Mouse (Mus musculus) frontal cortex, postnatal 14 days (tissue): ENCODE data around the gene Pcbp4.

Experiments
- DNase-seq, 2 experiments: peaks; one replicate each; pipeline ENCODE4 v3.0.0; 2022; ENCODE audit warnings: low spot score in 2 of 2

Gene Pcbp4

DNA sequence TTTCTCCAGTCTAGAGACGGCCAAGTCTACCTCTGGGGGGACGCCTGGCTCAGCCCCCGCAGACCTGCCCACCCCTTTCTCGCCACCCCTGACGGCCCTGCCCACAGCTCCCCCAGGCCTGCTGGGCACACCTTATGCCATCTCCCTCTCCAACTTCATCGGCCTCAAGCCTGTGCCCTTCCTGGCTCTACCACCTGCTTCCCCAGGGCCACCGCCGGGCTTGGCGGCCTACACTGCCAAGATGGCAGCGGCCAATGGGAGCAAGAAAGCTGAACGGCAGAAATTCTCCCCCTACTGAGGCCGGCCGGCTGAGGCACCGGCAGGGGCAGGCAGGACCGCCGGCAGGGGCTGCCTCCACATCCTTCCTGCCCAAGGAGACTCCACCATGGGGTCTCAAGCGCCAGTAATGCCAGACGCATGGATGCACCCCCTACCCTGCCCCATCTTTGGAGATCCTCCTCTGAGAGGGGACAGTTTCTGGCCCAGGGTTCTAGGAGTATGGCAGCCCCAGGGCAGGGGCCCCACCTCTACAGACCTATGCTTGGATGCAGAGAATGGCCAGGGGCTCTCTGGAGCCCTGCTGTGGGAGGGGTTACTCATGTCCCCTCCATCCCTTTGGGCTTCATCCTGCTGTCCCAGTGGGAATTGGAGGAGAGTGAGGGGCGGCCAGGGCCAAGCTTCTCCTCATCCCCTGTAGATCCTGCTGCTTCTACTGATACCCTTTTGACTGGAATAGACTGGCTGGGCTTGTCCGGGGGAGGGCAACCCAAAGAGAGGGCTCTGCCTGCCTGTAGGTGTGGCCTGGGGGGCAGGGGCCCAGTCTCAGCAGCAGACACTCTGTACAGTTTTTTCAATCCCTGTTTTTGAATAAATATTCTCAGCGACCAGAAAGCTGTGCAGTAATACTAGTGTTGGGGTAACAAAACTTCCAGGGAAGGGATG lies 10.3 kb downstream of the Pcbp4 start:
- DNase-seq: no peak

DNA sequence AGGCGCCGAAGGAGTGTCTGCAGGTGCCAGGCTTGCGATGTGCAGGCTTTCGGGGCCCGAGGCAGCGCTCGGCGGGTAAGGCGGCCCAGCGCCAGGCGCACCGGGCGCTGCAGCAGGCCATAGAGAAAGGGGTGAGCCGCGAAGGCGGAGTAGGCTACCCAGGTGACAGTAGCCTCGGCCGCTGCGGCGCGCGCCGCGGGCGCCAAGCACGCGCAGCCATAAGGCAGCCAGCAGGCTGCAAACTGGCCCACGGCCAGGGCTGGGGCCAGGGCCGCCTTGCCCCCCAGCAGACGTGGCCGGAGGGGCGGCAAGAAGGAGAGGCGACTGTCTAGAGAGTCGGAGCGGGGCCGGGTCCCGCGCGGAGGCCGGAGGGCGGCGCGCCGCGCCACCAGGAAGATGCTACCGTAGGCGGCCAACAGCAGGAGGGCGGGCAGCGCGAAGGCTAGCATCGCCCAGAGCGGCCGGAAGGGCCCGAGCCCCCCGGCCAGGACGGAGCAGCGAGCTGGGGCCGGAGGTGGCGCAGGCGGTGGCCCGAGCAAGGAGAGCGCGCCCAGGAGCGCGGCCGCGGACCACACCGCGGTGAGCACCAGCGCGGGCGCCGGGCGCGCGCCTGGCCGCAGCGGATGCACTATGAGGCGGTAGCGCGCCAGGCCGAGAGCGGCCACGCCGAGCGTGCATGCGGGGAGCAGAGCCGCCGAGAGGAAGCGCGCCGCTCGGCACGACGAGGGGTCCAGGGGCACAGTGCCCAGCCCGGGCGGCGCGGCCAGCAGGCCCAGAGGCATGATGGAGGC lies 11.9 kb downstream of the Pcbp4 start:
- DNase-seq: peak in 1 of 2 experiments; percentile 63

DNA sequence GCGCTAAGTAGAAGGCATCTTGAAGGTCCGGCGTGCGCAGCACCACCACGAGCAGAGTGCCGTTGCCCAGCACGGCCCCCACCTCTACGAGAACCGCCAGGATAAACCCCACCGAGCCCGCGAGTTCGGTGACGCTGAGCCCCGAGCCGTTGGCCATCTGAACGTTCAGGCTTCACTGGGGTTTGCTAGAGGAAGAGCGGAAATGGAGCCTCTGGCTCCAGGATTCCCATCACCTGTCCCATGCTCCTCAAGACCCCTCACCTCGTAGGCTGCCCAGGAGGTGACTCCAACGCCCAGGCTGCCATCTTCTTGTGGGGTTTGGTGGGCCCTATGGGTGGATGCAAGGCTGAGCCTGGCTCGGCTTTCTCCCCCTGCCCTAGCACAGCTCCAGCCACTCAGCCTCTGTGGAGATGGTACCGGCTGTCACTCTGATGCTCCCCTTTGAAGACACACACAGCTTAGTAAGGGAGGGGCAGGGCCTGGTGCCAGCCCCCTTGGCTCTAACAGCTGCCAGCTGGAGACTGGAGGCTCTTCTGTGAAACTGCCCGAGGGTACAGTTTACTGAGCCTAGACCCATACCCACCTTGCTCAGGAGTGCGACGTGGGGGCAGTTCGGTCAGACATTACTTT lies 12.6 kb downstream of the Pcbp4 start, which contains the start of gene Gpr62:
Gene Gpr62, minus strand, starts transcription at position 368 of the 630 bp plus-strand sequence.
- DNase-seq: no peak

DNA sequence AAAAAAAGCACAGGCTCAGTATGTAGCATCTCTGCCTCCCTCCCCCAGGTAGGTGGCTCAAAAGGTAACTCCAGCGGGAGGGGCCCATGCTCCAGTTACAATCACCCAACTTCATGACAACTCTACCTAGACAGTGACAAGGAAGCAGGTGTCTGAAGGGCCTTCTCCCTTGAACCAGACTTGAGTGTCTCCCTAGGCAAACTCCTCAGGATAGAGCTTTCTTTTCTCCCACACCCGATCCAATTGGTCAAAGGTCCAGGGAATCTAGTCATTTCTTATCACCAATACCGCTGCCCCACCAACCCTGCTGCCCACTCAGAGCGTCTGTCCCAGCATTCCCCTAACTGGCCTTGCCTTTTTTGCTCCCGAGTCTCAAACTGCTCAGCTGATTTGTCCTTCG lies 13.6 kb downstream of the Pcbp4 start:
- DNase-seq: no peak

DNA sequence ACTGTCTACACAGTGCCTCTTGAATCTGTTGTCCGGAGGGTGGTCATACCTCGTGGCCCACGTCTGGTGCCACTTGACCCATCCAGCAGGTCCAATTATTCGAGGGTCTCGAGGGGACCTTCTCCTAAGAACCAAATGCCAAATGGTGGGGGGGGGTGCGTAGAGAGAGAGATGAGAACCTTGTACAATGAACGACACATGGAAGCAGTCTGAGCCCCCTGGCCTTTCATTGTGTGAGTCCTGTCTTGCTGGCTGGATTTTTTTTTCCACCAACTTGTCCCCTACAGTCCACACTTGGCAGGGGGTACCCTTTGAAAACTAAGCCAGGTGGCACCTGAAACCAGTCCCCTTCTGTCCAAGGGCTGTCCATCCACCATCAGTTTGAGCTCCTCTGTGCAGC lies 14.7 kb downstream of the Pcbp4 start:
- DNase-seq: no peak

DNA sequence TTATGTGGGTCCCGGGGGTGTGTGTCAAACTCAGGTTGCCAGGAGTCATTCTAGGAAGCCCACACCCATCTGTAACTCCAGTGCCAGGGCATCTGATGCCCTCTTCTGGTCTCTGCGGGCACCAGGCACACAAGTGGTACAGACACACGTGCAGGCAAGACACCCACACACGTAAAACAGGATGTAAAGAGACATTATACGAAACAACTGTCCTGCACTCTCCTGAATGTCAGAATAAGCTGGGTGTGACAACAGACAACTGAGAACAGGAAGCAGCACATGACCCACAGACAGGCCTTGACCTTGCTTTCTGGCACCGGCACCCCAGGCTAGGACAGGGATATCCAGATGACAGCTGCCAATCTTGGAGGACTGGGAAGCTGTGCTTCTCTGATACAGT lies 16.2 kb downstream of the Pcbp4 start:
- no peak for DNase-seq

DNA sequence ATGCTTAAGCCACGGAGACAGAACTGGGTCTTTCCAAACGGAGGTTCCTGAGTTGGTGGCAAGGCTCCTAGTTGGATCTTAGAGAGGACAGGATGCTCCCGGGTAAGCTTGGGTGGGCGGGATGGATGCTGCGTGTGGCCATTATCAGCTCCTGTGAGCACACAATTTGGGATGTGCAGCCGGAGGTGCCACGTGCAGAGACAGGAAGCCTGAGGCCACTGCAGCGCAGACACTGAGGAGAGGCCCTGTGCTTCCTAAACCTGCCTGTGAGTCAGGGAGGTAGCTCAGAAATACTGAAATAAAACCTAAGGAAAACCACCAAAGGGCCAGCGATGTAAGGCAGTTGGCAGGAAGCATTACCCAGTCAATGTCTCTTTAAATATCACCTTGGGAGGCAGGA lies 16.7 kb downstream of the Pcbp4 start:
- DNase-seq: no peak

DNA sequence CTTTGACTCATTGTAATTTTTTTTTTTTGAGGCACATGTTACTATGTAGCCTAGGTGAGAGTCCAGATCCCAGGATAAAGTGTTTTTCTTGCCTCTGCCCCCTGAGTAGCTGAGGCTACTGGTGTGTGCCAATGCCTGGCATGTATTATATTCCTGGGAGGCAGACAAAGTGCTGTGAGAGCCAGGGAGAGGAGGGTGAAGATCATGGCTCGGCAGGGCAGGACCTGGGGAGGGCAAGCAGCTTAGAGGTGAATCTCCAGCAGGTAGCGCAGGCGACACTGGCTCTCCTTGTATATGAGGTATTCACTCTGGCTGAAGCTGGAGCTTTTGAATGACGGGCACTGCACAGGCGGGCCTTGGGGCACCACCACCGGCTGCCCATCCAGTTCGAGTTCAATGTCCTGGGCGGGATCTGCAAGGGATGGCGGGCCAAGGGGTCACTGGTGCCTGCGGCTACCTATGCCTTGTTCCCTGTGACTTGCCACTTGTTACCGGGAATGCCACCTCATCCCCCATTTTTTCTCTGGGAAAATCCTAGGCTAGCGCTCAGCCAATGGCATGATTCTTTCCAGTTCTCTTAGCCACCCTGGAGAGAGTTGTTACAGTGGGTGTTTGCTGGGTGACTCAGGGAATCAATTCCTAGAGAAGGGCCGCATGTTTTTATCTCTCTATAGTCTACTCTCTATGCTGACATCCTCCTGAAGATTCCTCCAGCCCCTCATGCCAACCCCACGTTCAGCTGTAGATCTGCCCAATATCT lies 18.1 kb downstream of the Pcbp4 start:
- DNase-seq: peak in 1 of 2 experiments; percentile 4

DNA sequence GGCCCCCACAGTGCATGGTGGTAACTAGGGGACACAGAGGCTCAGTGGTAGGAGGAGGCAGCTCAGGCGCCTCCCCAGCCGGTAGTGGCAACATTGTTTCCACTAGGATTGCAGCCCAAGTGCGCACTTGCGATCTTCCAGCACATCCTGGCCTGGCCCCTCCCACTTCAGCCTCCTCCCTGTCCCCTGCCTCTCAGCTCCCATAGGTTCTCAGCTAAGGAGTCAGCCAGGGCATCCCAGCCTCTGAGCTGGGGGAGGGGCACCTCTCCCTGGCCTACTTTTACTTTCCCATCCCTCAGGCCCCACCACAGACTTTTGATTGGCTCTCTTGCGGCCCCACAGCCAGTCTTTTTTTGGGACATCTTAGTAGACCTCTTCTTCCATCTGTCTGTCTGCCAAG lies 18.8 kb downstream of the Pcbp4 start:
- peak; percentile 17 to 41 for DNase-seq

DNA sequence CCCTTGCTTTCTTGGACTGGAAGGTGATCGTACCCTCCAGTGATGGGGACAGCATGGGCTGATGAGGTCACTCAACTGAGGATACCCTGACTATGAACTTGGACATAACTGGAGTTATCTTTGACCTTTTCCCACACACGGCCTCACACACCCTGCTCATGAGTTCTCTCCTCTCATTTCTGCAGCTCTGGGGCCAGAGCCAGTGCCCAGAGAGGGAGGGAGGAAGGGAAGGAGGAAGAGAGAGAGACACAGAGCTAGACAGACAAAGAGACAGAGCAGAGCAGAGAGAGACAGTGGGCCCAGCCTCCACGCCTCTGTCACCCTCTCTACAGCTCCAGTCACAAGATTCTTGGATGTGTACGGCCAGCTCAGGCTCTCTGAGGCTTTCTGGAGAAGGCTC lies 19.2 kb downstream of the Pcbp4 start:
- peak in 1 of 2 experiments; percentile 9 for DNase-seq

DNA sequence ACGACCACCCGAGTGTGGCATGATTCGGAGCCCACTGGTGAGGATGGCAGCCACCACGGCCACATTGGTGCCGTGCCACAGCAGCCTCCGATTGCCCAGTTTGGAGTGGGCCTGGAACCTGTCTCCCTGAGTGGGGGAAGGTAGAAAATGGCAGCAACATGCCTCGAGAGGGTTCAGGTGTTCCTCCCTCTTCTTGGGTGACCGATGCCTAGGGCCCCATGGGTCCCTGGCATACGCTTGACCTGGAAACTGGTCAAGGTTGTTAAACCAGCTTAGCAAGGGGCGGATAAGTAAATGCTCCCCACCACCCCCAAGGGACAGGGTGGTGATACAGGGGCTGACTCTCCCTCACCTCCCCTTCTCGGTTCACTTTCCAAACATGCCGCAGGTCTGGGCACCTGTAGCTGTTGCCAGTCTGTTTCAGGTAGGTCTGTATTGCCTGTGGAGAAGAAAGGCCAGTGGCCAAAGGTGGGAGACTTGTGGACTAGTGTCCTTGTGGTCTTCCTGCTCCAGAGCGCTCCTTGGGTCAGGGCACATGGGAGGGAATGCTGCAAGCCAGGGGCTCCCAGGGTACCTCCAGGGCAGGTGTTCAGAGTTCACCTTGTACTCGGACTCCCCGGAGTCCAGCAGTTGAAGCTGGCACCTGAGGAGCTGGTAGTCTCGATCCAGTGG lies 20.1 kb downstream of the Pcbp4 start:
- peak; percentile 2 to 7 for DNase-seq

DNA sequence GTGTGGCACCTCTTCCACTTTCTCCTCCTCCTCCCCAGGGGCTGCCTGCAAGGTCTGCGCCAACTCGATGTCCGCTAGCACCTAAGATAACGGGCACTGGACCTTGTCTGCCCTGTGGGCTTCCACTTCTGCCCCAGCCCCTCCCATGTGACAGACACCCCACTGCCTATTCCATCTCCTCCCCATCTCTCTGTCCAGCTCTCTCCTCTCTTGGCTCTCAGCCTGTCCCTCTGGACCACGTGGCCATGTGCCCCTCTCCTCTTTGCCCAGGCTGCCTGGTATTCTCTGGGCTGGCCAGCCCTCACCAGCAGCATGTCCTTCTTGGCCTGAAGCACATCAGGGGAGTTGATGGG lies 20.6 kb downstream of the Pcbp4 start:
- DNase-seq: peak in 1 of 2 experiments; percentile 4

DNA sequence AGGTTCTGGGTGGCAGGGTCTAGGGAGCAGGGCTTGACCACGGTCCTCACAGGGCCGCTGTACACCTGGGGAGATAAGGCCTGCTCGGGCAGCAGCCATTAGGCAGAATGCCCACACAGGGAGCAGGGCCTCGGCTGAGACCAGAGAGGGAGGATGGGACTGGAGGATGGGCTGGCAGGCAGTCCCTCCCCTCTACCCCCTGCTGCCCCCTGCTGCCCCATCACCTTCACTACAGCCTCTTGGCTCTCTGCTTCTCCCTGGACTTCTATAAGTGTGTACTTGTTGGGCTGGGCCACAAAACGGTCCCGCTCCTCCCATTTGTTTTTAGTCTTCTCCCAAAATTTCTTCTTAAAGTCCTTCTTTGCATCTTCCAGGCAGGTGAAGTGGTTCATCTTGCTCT lies 21.4 kb downstream of the Pcbp4 start:
- peak; percentile 20 to 35 for DNase-seq

DNA sequence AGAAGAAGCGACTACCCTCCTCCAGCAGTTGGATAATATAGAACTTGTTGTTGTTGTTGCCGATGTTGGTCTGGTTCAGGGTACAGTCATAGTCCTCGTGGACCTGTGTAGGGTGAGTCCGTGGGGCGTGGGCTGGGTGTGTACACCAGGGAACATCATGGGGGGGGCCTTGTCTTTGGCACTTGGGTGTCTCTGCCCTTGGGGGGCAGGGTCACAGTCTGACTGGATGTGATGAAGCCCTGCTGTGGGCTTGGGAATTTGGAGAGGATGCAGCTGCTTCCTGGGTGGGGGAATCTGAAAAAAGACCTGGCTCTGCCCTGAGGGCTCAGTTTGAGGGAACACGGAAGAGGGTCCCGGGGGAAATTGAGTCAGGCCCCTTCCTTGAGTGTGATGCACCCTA lies 22.0 kb downstream of the Pcbp4 start:
- DNase-seq: peak; percentile 3 to 12

DNA sequence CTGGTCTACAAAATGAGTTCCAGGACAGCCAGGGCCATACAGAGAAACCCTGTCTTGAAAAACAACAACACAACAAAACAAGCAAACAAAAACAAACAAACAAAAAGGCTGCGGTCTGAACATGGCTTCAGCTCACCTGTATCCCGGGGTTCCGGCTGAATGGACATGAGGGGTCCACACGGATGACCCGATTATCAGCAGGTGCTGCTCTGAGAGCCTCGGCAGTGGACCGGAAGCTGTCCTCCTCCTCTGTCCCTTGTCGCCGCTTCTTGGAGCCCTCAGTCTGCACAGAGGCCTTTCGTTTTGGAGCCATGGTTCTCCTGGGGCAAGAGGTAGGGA lies 22.5 kb downstream of the Pcbp4 start, which contains the start of gene Rrp9:
Gene Rrp9, plus strand, starts transcription at position 301 of the 339 bp plus-strand sequence.
- peak in 1 of 2 experiments; percentile 6 for DNase-seq

DNA sequence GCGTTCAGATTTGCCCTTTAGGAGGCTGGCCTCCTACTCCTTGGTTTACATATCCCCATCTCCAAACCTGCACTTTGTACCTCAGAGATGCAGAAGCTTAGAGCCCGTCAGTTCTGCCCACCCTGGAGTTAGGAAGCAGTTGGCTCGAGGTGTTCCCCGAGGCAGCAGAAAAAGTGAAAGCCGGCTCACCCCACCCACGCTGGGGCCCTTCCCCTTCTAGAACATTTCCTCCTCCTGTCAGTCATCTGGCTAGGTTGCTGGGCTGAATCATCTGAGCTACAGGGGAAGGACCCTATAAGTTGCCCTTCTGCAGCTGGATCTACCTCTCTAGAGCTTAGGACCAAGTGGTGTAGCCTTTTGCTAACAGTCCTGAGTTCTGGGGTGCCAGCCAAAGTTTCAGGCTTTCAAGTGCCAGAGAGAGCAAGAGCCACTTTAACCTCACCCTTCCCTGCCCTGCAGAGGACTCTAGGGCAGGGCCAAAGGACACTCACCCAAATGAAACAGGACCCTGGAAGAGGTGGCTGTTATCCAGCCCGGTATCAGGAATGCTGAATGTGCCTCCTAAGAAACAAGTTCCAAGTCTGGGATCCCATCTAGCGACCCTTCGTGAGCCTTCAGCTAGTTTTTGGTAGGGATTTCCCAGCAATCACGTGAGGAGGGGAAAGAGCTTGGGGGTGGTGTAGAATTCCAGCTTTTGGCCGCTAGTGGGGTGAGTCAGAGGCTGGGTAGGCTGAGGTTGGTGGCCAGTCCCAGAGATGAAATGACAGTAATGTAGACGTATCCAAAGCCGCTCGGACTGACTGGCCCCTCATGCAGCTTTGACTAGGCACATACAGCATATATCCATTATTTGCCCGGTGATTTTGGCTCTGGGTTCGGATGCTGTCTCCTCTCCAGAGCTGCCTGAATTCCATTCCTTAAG lies 23.2 kb downstream of the Pcbp4 start:
- DNase-seq: peak; percentile 21

DNA sequence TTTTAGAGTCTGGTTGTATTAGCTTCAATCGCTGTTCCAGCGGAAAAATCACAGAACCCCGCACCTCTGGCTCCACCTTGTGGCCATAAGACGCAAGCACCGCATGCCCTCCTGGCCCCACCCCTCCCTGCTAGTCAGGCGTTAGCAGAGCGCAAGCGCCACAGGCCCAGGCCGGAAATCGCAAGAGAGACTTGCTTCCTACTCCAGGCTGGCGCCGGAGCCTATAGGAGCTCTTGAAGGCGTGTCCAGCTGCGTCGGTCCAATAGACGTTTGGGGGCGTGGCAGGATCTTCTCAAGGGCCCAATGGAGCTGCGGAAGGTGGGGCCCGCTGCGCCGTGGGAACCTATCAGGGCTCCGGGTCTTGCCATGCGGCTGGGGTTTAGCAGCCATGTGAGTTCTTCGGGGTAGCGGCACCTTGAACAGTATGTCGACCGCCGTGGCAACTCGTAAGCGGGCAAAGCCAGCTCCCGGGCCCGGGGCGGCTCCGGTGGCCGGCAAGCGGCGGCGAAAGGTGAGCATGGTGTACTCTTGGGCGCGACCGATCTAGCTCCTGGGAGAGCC lies 23.9 kb downstream of the Pcbp4 start, which contains the start of gene Parp3:
Gene Parp3, minus strand, starts transcription at position 26 of the 561 bp plus-strand sequence.
- DNase-seq: peak; percentile 99 to 100

DNA sequence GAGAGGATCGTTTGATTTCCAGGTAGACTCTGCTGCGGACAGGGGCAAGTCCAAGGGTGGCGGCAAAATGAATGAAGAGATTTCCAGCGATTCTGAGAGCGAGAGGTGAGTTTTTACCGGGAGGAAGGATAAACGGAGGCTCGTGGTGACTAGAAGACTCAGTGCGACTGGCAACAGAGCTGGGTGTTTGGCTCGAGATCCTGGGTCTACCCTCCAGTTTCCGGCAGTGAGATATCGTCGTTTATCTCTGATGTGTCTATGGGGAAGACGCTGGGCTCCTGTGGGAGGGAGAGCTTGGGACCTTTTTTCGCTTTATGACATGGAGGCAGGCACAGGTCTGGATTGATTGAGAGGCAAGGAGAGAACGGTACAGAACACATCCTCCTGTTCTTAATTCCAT lies 24.6 kb downstream of the Pcbp4 start:
- peak in 1 of 2 experiments; percentile 2 for DNase-seq

DNA sequence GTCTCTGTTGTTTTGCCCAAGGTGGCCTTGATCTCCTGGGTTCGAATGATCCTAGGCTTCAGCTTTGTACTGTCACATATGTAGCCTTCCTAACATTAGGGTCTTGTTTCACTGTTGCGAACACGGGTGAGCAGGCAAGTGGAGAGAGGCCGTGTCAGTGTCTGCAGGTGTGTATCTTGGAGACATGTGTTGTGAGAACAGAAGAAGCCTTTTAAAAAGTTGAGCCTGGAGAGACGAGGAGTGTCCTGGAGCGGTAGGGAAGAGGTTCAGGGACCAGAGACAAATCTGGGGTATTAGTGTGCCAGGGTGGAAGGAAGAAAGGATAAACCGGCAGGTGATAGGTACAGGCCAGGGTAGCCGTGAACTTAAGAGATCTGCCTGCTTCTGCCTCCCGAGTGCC lies 25.0 kb downstream of the Pcbp4 start:
- peak in 1 of 2 experiments; percentile 2 for DNase-seq
